In genomic region chr10:82777886-82778285, GRCm38 (mm10) we compare ENCODE assay signal across 8 mouse cellular contexts. TPM values are rescaled to one million over a fixed set of nuclear protein-coding genes. Genes with fewer than 3 reads are reported as not detected.
A peak's percentile ranks its signal among the peaks of the same experiment; 100 is the strongest.
DNase-seq lines count a peak whose midpoint lies in the region; ATAC-seq and TF ChIP-seq lines count a peak whose summit lies in the region.

No protein-coding gene starts in this region.

- no peaks in the 10 kb centered on the region for H3K27me3 ChIP-seq in thymus, adult 2 months (ENCODE audit: control insufficient read depth, insufficient read depth, low read length)
- no peaks in the 10 kb centered on the region for H3K27me3 ChIP-seq in liver, embryonic 11.5 days (replicated peaks; ENCODE audit: control insufficient read depth, insufficient read depth, low read length)
- no peaks in the 10 kb centered on the region for H3K27me3 ChIP-seq in forebrain, embryonic 15.5 days

- no peak for ATAC-seq in liver, embryonic 11.5 days (replicated peaks; ENCODE audit: low FRiP score)
- ATAC-seq in activated CD4-positive, CD25-positive, alpha-beta regulatory T cell, adult 4 months, result no peak
- ATAC-seq in forebrain, embryonic 15.5 days (replicated peaks), result no peak

- no peaks in the 10 kb centered on the region for H3K9me3 ChIP-seq in liver, embryonic 11.5 days (ENCODE audit: control insufficient read depth, low read length)
- H3K9me3 ChIP-seq in forebrain, embryonic 15.5 days, result no peaks in the 10 kb centered on the region

- no peak for TF ChIP-seq CTCF in thymus, adult 2 months (IDR thresholded peaks at IDR 0.05; ENCODE audit: borderline replicate concordance, control insufficient read depth, extremely low read depth, insufficient read depth, low read length, poor library complexity)

- 0 out of 2 replicates have a peak overlapping the region, but pooled peaks have one; percentile 12 for H3K4me2 ChIP-seq in liver, embryonic 11.5 days
- no peak overlapping the region for H3K4me2 ChIP-seq in forebrain, embryonic 15.5 days (replicated peaks)

- no peak overlapping the region for H3K4me3 ChIP-seq in thymus, adult 2 months (ENCODE audit: control insufficient read depth, insufficient read depth, low read length)
- H3K4me3 ChIP-seq in liver, embryonic 11.5 days (ENCODE audit: low read depth, low read length), result no peak overlapping the region
- H3K4me3 ChIP-seq in forebrain, embryonic 15.5 days, result no peak overlapping the region

- no peak overlapping the region for H3K27ac ChIP-seq in thymus, adult 2 months (ENCODE audit: control insufficient read depth, insufficient read depth, low read length)
- no peak overlapping the region for H3K27ac ChIP-seq in liver, embryonic 11.5 days (ENCODE audit: low read depth, low read length)
- H3K27ac ChIP-seq in forebrain, embryonic 15.5 days (replicated peaks), result no peak overlapping the region

- no peak overlapping the region for H3K9ac ChIP-seq in liver, embryonic 11.5 days (ENCODE audit: low read depth, low read length)
- no peak overlapping the region for H3K9ac ChIP-seq in forebrain, embryonic 15.5 days (replicated peaks)

- peaks cover 11% of the 10 kb centered on the region for H3K4me1 ChIP-seq in thymus, adult 2 months (replicated peaks; ENCODE audit: control insufficient read depth, insufficient read depth, low read length)
- H3K4me1 ChIP-seq in liver, embryonic 11.5 days (replicated peaks; ENCODE audit: control insufficient read depth, insufficient read depth, low read length), result peaks cover 12% of the 10 kb centered on the region
- H3K4me1 ChIP-seq in forebrain, embryonic 15.5 days, result no peaks in the 10 kb centered on the region

- DNase-seq in cerebellum, adult 9-11 months, result peak; percentile 47
- no peak for DNase-seq in cerebellum, adult 8-10 months
- DNase-seq in thymus, adult 2 months, result peak; percentile 36
- DNase-seq in thymus, adult 18-20 months, result no peak
- no peak for DNase-seq in liver, embryonic 11.5 days (ENCODE audit: low spot score)
- no peak for DNase-seq in layer of hippocampus, postnatal 36 days

- H3K36me3 ChIP-seq in thymus, adult 2 months (ENCODE audit: control insufficient read depth, insufficient read depth, low read length), result no peaks in the 10 kb centered on the region
- H3K36me3 ChIP-seq in liver, embryonic 11.5 days (ENCODE audit: control insufficient read depth, insufficient read depth, low read length), result no peaks in the 10 kb centered on the region
- H3K36me3 ChIP-seq in forebrain, embryonic 15.5 days, result no peaks in the 10 kb centered on the region

- no peak for TF ChIP-seq POLR2A in thymus, adult 2 months (IDR thresholded peaks at IDR 0.05; ENCODE audit: control insufficient read depth, extremely low read depth, insufficient read depth, low read length, poor library complexity)

- 32% methylated on average over 13 of the region's 13 CpGs for WGBS in thymus, adult 2 months
- WGBS in liver, embryonic 11.5 days, result 36% methylated on average over 13 of the region's 13 CpGs
- 32% methylated on average over 13 of the region's 13 CpGs for WGBS in forebrain, embryonic 15.5 days

RNA-seq across cellular contexts. Expression of gene Nfyb, which starts 13.9 kb away (rescaled TPM):
- polyA plus RNA-seq in thymus, adult 2 months (2012; rRNA removed), result 21.4 and 26.7 TPM in 2 replicates
- polyA plus RNA-seq in liver, embryonic 11.5 days (2014; fragmentation: Nextera tagmentation; extraction: Ambion mirVana), result 47.6 and 50.4 TPM in 2 replicates
- total RNA-seq in layer of hippocampus, postnatal 36 days (2021), result 10 to 100 TPM; 64.4 to 66.8 TPM
- polyA plus RNA-seq in activated CD4-positive, CD25-positive, alpha-beta regulatory T cell, adult 4 months (2017; shearing (Covaris generic)), result 10 to 100 TPM; 78.3 to 81.3 TPM
- 62.5 and 67.4 TPM in 2 replicates for polyA plus RNA-seq in forebrain, embryonic 15.5 days (2015; fragmentation: Nextera tagmentation; extraction: Ambion mirVana)

RNA-seq across cellular contexts. Expression of gene Txnrd1, which starts 55.9 kb away (rescaled TPM):
- 32.2 and 42.5 TPM in 2 replicates for polyA plus RNA-seq in thymus, adult 2 months (2012; rRNA removed)
- 129 and 145 TPM in 2 replicates for polyA plus RNA-seq in liver, embryonic 11.5 days (2014; fragmentation: Nextera tagmentation; extraction: Ambion mirVana)
- 10 to 100 TPM; 49.0 to 53.9 TPM for total RNA-seq in layer of hippocampus, postnatal 36 days (2021)
- polyA plus RNA-seq in activated CD4-positive, CD25-positive, alpha-beta regulatory T cell, adult 4 months (2017; shearing (Covaris generic)), result 10 to 100 TPM; 27.5 to 28.0 TPM
- 172 and 174 TPM in 2 replicates for polyA plus RNA-seq in forebrain, embryonic 15.5 days (2015; fragmentation: Nextera tagmentation; extraction: Ambion mirVana)

Comparison
In these comparisons a context has a peak if more than half of its experiments do, and no peak if none do; other contexts are left out.
1. DNase-seq: peak in cerebellum, adult 9-11 months (single experiment) and thymus, adult 2 months (single experiment); none in cerebellum, adult 8-10 months (single experiment), thymus, adult 18-20 months (0 of 2), liver, embryonic 11.5 days (single experiment) and layer of hippocampus, postnatal 36 days (0 of 2).